Mouse (Mus musculus): ENCODE data around the gene Tnnc2.

Tnnc2 gene

GRCm38 (mm10) chr2:164773229-164773988 lies 6.4 kb downstream of the Tnnc2 start:
- DNase-seq, result no peak

DNA sequence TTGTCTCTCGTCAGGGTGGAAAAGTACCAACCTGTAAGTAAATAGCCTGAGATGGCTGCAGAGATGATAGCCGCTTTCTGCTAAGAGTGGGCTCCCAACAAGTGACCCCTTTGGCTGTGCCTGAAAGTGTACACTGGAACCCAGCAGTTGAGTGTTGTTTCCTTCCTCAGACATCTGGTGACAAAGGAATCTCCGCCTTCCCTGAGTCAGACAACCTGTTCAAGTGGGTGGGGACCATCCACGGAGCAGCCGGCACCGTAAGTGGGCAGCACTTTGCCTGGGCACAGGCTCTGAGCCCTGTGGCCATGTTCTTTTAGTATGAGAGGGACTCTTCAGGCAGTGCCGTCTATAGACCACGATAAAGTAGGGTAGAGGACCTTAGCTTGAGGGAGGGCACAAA lies 8.6 kb downstream of the Tnnc2 start:
- no peak for DNase-seq

- no peak for DNase-seq
Measured at GRCm38 (mm10) chr2:164770279-164770678, 9.5 kb downstream of the Tnnc2 start.

DNA sequence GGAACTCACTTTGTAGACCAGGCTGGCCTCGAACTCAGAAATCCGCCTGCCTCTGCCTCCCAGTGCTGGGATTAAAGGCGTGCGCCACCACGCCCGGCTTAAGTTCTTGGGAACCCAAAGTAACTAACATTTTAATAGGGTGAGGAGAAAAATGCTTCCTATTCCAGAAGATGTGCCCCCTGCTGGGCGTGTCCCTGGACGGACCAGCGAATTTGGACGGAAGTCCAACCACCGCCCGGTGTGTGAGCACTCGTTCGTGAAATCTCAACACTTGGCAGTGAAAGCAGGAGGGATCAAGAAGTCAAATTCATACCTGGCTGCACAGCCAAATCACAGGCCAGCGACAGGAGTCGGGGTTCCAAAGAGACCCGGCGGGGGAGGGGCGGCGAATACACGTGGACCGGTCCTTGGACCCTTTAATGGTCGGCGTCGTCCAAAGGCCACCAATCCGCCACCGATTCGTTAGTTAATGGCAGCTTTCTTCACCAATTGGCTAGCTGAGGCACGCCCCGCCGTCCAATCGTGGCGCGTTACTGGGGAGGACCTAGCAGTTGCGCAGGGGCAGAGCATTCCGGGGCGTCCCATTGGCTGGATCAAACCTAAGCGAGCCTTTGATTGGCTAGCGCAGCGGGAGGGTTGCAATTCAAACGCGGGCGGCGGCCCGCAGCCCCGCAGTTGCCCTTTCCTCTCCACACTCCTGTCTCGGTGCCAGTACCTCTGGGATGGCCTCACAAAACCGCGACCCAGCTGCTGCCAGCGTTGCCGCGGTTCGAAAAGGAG lies 10.3 kb downstream of the Tnnc2 start, which contains the start of gene Ube2c:
Gene Ube2c (plus strand): TSS at position 641 of the 780 bp plus-strand sequence.
- peak; percentile 98 to 99 for DNase-seq

GRCm38 (mm10) chr2:164767812-164768540 lies 11.8 kb downstream of the Tnnc2 start:
- DNase-seq, result peak in 1 of 2 experiments; percentile 24

GRCm38 (mm10) chr2:164765841-164766240 lies 13.9 kb downstream of the Tnnc2 start:
- no peak for DNase-seq

- DNase-seq, result no peak
Measured at GRCm38 (mm10) chr2:164762593-164762992, 17.2 kb downstream of the Tnnc2 start.

DNA sequence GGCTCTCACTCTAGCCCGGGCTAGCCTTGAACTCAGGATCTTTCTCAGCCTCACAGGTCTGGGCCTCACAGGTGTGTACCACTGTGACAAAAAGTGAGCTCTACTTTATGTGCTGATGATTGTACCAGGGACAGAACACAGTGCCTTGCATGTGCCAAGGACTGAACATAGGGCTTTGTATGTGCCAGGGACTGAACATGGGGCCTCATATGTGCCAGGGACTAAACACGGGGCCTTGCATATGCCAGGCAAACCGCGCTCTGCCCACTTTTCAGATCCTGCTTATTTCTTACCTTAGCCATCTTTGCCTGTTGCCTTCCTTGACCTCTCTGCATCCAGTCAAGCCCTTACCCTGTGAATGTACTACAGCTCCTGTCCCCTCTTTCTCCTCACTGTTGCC lies 17.8 kb downstream of the Tnnc2 start:
- no peak for DNase-seq

DNA sequence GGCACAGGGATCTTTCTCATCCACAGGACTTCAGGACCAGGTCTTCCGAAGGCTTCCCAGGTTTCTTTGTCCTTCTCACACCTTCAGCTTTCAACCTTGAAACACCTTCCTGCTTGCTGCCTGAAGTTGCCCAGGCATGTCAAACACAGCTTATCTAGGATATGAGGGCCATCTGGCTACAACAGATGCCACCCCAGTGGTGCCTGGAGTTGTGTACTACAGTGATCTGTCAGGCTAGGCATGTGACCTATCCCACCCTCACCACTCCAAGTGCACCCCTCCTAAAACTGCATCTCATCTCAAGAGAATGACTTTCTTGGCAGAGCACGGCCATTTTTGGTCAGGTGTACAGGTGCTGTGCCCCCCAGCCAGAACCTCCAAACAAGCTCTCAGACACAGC lies 18.3 kb downstream of the Tnnc2 start:
- DNase-seq, result no peak

DNA sequence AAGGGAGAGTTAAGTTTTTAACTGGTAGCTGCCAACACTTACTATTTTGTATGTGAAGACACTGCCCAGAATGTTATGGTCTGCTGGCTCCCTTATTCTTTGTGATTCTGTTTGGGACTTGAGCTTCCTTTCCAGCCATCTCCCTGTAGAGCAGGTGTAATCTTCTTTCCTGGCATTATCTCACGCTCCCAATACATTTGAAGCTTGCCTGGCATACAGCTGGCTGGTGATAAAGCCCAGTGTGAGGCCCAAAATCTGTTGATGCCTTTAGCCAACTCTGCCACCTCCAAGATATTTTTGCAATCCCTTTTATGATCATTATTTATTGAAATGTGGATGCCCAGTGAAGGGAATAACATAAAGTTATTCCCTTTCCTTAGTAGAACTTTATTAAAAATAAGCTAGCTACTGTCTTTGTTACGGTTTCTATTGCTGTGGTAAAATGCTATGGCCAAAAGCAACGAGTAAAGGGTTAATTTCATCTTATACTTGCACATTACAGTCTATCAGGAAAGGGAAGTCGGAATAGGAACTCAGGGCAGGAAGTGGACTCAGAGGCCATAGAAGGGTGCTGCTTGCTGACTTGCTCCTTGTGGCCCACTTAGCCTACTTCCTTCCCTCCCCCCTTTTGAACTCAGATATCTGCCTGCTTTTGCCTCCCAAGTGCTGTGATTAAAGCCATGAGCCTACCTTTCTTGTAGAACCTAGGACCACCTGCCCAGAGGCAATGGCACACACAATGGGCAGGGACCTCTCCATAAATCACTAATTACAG lies 19.5 kb downstream of the Tnnc2 start:
- DNase-seq, result no peak

- no peak for DNase-seq
Measured at GRCm38 (mm10) chr2:164758692-164759091, 21.1 kb downstream of the Tnnc2 start.

GRCm38 (mm10) chr2:164757841-164758240 lies 21.9 kb downstream of the Tnnc2 start:
- no peak for DNase-seq

GRCm38 (mm10) chr2:164754800-164755199 lies 25.0 kb downstream of the Tnnc2 start:
- no peak for DNase-seq

DNA sequence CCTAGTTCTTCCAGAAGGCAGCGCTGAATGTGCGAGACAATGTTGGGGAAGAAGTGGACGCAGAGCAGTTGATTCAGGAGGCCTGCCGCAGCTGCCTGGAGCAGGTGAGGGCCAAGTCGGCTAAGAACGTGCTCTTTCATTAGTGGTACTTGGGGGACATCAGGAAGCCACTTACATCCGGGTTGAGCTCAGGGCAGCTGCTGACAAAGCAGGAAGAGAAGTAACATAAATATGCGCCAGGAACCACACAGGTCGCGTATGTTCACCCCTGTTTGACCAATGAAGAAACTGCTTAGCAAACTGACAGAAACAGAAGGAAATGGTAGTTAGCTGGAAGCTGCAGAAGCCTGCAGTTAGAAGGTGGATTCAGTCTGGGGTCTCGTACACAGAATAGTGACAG lies 25.7 kb downstream of the Tnnc2 start:
- no peak for DNase-seq

- no peak for DNase-seq
Measured at GRCm38 (mm10) chr2:164752454-164752853, 27.3 kb downstream of the Tnnc2 start.

DNA sequence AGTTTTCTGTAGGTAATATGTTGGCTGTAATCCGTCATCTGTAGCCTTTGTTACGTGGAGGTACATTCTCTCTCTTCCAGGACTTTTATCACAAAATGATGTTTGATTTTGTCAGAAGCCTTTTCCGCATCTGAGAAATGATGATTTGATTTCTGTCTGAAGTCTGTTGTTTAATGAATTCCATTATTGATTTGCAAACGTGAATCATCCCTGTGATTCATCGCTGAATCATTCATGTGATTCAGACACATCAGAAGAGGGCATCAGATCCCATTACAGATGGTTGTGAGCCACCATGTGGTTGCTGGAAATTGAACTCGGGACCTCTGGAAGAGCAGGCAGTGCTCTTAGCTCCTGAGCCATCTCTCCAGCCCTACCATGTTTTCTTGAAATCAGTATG lies 30.8 kb downstream of the Tnnc2 start:
- DNase-seq, result no peak

- no peak for DNase-seq
Measured at GRCm38 (mm10) chr2:164748191-164748590, 31.6 kb downstream of the Tnnc2 start.

GRCm38 (mm10) chr2:164746693-164747092 lies 33.1 kb downstream of the Tnnc2 start:
- no peak for DNase-seq

- peak; percentile 96 to 97 for DNase-seq
Measured at GRCm38 (mm10) chr2:164745843-164746479, 33.8 kb downstream of the Tnnc2 start, which contains the start of the genes Wfdc3 and Dnttip1. Wfdc3 (minus strand) TSS chr2:164745931. Dnttip1 (plus strand) TSS chr2:164745983.

DNA sequence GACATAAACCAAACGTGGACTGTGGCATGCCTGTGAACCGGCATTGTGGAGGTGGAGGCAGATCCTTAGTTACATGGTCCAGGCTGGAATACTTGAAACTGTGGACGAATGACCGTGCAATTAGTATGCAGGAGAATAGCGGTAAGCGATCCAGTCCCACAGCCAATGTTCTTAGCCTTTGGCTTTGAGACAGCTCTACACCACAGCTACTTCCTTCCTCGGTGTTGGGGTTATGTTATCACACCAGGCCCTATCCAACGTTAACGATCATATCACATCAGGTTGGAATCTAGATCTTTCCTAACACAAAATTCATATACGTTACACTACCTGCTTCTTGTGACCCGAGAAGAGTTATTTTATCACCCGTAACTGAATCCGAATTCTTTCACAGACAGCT lies 34.8 kb downstream of the Tnnc2 start:
- no peak for DNase-seq

DNA sequence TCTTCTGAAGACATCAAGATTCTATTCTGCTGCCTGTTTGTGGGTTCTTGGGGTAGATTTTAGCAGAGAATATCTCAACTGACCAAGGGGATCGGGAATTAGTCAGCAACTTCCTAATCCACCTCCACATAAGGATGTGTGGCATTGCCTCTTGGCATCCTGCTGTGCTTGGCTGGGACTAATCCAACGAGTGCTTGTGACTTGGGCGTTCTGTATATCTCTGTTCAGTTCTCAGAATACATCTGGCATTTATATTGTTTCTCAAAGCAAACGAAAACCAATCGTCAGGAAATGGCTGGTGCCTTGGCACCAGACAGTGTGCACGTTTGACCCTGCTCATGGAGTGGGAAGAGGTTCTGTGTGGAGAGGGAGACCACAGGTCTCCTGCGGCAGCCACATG lies 39.9 kb downstream of the Tnnc2 start:
- DNase-seq, result no peak

All from kidney, postnatal 4 days (tissue).